Mouse (Mus musculus): Measurements from ENCODE around the gene Duxf3.
"Not testable (repeated sequence)": the region's sequence is repeated elsewhere in the genome, so short reads cannot be mapped to it uniquely, and the experiment has no call there.

The Duxf3 gene

GRCm38 (mm10) chr10:58223161-58223560, 9.3 kb downstream of the Duxf3 start:
- not testable (repeated sequence) for DNase-seq (ENCODE audit: low spot score)

DNA sequence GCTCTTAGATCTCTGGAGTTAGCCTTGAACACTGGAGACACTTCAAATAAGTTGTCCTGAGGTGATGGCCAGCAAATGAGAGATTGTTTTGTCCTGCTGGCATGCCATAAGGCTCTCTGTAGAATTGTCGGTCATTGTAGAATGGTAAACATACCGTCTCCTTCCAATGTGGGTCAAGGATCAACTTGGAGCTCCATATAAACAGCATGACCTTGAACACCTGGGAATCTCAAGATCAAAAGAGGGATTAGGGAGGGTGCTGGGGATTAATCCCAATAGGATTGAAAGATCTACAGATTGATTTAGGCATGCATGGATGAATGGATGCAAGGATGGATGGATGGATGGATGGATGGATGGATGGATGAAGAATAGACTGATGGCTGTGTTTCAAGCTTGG, 10.9 kb downstream of the Duxf3 start:
- DNase-seq (ENCODE audit: low spot score) = not testable (repeated sequence)

- DNase-seq (ENCODE audit: low spot score) = no peak
Observed at GRCm38 (mm10) chr10:58220726-58221125, 11.7 kb downstream of the Duxf3 start.

DNA sequence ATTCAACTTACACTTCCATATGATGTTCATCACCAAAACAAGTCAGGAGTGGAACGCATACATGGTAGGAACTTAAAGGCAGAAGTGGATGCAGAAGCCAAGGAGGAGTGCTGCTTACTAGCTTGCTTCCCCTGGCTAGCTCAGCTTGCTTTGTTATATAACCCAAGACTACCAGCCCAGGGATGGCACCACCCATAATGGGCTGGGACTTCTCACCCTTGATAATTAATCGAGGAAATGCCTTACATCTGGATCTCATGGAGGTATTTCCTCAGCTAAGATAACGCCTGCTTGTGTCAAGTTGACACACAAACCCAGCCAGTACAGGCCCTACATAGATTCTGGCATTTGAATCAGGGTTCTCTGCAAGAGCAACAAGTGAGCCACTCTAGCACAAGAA, 15.1 kb downstream of the Duxf3 start:
- no peak for DNase-seq (ENCODE audit: low spot score)

DNA sequence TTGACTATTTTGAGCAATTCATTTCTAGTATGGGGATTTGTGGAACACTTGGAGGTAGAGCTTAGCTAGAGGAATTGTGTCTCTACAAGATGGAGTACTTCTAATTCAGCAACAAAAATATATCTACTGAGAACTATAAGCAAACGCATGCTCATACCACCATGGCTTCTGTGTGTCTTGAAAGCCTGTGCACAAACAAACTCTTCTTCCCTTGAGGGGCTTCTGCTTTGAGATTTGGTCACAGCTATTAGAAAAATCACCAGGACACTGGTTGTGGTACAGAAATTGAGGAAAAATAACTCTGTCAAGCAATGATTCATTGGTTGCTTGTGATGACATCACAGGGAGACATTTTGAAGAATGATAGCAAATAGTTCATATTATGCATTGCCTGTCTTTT, 17.1 kb downstream of the Duxf3 start:
- no peak for DNase-seq (ENCODE audit: low spot score)

DNA sequence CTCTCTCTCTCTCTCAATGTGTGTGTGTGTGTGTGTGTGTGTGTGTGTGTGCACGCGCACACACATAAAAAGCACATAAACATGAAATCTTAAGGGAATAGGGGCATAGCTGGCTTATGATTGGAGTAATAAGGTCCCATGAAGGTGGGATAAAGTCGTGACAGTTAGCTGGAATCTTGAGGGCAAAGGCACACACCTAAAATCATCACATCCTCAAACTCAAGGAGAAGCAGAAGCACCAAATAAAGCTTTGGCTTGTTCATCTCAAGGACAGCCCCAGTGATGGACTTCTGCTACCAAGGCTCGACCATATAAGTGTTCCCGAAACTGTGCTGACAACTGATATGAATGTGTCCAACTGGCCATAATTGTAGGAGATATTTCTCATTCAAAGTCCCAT, 17.5 kb downstream of the Duxf3 start:
- no peak for DNase-seq (ENCODE audit: low spot score)

DNA sequence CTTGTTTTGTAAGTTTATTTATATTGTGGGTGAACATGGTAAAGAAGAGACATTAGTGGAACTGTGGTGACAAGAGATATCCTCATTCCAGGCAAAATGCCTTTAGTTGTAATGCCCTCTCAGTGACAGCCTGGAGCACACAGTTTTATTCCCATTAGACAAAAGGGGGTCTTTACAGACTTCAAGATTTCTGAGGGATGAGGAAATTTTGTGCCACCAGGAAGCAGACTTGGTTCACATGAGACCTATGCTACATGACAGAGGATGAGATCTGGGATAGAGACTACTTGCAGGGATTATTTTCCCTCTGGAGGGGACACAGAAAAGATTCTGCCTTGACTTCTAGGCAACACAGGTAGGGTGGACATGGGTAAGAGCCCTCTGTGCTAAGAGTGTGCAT, 18.0 kb downstream of the Duxf3 start:
- no peak for DNase-seq (ENCODE audit: low spot score)

- no peak for DNase-seq (ENCODE audit: low spot score)
Observed at GRCm38 (mm10) chr10:58212230-58212629, 20.2 kb downstream of the Duxf3 start.

DNA sequence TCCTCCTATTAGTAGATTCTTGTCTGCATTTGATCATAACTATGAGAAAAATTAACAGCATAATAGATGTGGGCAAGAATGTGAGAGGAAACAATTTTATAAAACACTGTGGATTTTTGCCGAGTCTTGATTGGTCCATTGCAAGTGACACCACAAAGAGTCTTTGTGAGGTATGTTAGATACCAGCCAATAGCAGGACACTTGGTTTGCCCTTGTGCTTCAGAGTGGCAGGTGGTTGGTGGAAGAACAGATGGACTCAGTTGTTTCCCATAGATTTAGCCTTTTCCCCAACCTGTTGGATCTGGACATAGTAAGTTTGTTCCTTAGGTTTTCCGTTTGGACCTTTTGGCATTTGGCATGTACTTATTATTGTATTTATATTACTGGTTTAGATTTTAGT, 21.3 kb downstream of the Duxf3 start:
- no peak for DNase-seq (ENCODE audit: low spot score)

GRCm38 (mm10) chr10:58210514-58210913, 22.0 kb downstream of the Duxf3 start:
- DNase-seq (ENCODE audit: low spot score) = no peak

DNA sequence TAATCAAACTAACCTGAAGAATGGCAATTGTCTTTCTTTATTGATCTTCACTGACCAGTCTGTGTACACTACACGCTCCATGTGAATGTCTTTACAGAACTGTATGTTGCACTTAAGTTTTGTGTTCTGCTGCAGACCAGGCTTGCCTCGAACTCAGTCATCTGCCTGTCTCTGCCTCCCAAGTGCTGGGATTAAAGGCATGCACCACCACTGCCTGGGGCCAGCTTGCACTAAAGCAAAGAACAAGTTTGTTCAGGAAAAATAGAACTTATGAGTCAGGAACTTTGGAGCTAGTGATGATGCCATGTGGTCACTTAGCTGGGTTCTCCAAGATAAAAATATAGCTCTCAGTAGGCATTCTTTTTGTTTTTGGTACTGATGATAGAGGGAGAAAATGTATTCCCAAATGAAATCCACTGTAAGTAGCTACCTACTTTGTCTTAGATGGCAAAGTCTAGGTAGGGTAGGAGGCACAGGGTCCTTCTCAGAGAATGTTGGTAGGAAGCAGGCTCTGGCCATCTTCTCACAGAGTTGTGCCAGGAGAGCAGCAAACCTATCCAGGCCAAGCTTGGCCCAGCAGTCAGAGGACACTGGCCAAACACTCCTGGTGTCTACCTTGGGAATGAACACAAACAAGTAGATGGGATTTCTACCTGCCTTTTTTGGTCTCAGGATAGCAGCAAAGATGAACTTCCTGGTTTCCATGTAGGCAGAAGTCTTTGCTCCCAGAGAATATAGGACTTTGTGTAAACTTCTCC, 22.6 kb downstream of the Duxf3 start:
- DNase-seq (ENCODE audit: low spot score) = no peak

DNA sequence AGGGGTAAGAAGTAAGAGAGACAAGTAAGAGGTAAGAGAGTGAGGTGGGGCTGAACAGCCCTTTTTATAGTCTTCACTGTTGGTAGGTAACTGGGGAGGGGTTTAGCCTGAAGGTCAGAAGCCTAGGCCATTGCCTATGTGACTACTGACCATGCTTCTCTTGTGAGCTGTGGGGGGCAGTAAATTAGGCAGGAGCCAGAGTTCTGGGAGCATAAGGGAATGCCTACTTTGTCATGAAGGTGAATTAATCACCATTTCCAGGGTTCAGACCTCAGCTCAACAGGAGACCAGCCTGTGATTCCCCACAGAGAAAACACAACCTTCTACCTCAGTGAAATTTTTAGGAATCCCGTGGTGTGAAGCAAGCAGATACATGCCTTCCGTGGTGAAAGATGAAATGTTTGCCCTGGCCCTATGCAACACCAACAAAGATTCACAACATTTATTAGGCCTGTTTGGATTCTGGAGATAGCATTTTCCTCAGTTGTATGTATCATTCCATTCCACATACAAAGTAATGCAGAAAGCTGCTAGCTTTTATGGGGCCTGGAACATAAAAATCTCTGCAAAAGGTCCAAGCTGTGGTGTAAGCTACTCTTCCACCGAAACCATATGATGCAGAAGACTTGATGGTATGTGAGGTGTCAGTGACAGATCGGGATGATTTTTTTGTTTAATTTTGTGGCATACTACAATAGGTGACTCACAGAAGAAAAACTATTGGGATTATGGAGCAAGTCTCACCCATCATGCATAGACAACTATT, 25.7 kb downstream of the Duxf3 start:
- no peak for DNase-seq (ENCODE audit: low spot score)

DNA sequence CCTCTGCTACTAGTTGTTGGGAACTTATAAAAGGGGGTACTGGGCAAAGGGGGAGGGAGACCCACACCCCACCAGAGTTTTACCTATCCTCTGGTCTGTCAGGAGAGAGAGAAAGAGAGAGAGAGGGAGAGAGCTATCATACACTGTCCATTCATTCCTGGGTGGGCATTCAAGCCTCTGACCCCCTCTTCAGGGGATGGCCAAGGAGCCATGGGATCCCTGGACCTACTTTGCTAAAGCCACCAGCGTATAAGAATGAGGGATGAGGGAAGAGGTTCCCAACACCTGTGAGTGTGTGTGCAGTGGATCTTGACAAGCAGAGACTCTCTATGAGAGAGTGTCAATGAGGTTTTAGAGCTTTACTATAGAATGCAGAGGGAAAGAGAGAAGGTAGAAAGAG, 26.5 kb downstream of the Duxf3 start:
- no peak for DNase-seq (ENCODE audit: low spot score)

Data from adipocyte (in vitro differentiated cells).